Mouse (Mus musculus): Measurements from ENCODE around the gene Ppm1f. TPM values are rescaled to one million over a fixed set of nuclear protein-coding genes. Genes with fewer than 3 reads are reported as not detected.
A peak's percentile ranks its signal among the peaks of the same experiment; 100 is the strongest.
"Not testable (repeated sequence)": the region's sequence is repeated elsewhere in the genome, so short reads cannot be mapped to it uniquely, and the experiment has no call there.

Gene Ppm1f
- polyA plus RNA-seq, 1 experiment = 0.78 TPM

DNA sequence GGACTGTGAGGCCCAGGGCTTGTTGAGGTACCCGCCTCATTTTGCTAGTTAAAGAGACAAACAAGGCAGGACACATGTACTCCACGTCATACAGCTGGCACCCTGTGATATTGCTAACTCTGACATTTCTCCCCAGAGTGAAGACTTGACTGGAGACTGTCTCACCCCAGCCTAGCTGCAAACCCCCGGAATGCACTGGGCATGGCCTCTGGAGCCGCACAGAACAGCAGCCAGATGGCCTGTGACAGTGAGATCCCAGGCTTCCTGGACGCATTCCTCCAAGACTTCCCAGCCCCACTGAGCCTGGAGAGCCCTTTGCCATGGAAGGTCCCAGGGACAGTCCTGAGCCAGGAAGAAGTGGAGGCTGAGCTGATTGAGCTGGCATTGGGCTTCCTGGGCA, 6.9 kb downstream of the Ppm1f start:
- Histone ChIP-seq H3K27me3 (replicated peaks) (no peaks in the 10 kb centered on the region), H3K9me3 (no peaks in the 10 kb centered on the region), H3K4me1 (peaks cover 31% of the 10 kb centered on the region), H3K36me3 (replicated peaks; ENCODE audit: low read length) (peaks cover 40% of the 10 kb centered on the region), H3K4me3 (replicated peaks) (no peak overlapping the region)
- TF ChIP-seq FLI1 (IDR thresholded peaks at IDR 0.05; ENCODE audit: low read length) (no peak), GATA1 (IDR thresholded peaks at IDR 0.05; ENCODE audit: borderline replicate concordance, low read length) (no peak)

DNA sequence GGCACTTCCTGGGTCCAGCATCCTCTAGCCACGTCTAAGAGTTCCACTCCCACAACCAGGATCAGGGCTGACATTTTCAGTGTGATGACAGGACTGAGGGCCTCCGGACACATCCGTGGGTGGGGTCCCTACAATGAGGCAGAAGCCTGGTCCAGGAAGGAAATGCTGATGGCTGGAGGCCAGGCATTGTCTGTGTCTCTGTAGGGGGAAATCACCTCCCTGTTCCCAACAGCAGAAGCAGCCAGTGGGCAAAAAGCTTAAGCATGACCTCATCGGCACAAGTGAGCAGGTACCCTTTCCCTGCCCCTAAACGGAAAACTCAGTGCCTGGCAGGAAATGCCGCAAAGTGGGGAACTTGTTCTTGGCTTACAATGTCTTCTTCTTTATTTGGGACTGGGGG, 11.5 kb downstream of the Ppm1f start:
- H3K4me1 ChIP-seq = peaks cover 38% of the 10 kb centered on the region
- peaks cover 72% of the 10 kb centered on the region for H3K36me3 ChIP-seq (replicated peaks; ENCODE audit: low read length)
- no peaks in the 10 kb centered on the region for H3K9me3 ChIP-seq
- no peak for TF ChIP-seq FLI1 (IDR thresholded peaks at IDR 0.05; ENCODE audit: low read length)
- no peak for TF ChIP-seq GATA1 (IDR thresholded peaks at IDR 0.05; ENCODE audit: borderline replicate concordance, low read length)
- no peak overlapping the region for H3K4me3 ChIP-seq (replicated peaks)
- no peaks in the 10 kb centered on the region for H3K27me3 ChIP-seq (replicated peaks)

DNA sequence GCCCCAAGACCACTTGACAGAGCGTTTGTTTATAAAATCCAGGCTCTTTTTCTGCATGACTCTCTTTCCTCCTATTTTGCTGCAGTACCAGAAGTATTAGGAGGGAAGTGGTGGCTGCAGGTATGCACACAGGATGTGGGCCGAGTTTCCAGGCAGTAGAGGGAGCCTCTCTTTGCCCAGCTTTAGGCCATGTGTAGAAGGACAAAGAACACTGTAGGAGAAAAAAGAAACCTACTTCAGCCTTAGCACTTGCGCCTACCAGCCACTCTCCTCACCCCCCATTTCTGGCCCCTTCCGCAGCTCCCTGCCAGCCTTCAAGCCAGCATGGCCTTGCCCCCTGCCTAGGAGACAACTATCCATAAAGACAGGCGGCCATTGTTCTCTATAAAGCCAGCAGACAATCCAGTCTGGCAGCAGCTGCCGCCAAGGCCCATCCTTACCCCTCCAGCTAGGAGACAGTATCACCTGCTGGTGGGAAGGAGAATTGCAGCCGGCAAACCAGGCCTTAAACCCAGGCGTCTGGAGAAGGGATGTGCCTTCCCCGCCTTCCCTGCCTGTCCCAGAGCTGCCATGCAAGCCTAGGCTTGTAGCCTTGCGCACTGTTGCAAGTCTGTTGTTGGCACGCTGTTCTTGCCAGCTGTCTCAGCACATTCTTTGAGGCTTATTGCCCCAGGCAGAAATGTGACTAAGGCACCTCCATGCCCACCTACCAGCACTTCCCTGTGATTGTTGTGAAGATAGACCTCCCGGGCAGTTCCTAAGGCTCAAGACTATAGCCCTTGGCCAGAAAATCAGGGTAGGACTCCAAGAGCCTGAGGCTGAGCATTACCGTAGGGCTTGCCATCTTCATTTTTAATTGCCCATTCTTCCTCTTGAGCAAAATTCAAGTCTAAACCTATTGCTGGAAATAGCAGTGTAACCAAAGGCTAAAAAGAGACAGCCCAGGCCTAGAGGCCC, 15.7 kb downstream of the Ppm1f start:
- H3K36me3 ChIP-seq (replicated peaks; ENCODE audit: low read length) = peaks cover 73% of the 10 kb centered on the region
- H3K4me1 ChIP-seq = peaks cover 27% of the 10 kb centered on the region
- TF ChIP-seq GATA1 (IDR thresholded peaks at IDR 0.05; ENCODE audit: borderline replicate concordance, low read length) (no peak), FLI1 (IDR thresholded peaks at IDR 0.05; ENCODE audit: low read length) (no peak)
- H3K9me3 ChIP-seq = no peaks in the 10 kb centered on the region
- no peaks in the 10 kb centered on the region for H3K27me3 ChIP-seq (replicated peaks)
- H3K4me3 ChIP-seq (replicated peaks) = no peak overlapping the region

DNA sequence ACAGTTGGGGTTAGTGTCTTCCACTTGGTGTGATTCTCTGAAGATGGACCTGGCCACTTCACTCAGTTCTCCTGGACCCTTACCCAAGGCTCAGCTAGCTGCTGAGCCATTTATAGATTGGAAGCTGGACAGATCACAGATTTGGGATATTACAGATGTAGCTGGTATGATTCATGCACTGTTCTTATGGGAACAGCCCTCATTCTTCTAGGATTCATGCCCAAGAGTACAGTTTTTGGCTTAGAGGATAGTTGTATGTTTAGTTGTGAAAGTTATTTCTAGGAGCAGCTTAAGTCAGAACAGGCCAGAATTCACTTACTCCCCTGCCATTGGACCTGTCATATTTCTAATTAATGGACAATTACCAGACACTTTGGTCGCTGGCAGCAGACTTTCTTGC, 17.2 kb downstream of the Ppm1f start:
- no peaks in the 10 kb centered on the region for H3K9me3 ChIP-seq
- no peaks in the 10 kb centered on the region for H3K27me3 ChIP-seq (replicated peaks)
- no peak for TF ChIP-seq GATA1 (IDR thresholded peaks at IDR 0.05; ENCODE audit: borderline replicate concordance, low read length)
- TF ChIP-seq FLI1 (IDR thresholded peaks at IDR 0.05; ENCODE audit: low read length) = no peak
- peaks cover 15% of the 10 kb centered on the region for H3K4me1 ChIP-seq
- H3K4me3 ChIP-seq (replicated peaks) = no peak overlapping the region
- peaks cover 82% of the 10 kb centered on the region for H3K36me3 ChIP-seq (replicated peaks; ENCODE audit: low read length)

DNA sequence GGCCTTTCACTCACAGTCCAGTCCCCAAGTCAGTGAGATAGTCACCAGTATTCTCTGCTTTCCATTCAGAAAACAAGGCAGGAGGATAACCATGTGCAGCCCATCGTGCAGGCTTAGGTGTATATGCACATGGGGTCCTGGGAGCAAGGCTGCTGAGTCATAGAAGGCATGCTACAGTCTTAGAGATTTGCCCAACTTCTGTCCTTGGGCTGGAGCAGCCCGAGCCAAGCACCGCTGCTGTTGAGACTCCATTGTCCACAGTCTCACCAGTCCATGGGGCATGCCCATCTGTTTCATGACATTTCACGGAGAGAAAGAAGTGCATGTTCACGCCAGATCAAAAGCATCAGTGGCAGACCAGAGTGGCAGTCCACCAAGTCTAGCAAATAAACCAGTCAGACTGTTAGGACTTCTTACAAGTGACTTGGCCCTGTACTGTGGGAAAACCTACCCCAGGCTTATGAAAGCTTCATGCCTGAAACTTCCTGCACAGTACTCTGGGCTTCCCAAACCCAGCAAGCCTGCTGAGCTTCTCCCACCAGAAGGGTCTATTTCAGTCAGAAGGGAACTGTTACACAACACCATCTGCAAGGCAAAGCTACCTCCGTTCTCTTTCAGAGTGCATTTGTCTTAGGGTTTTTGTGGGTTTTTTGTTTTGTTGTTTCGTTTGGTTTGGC, 22.3 kb downstream of the Ppm1f start:
- peaks cover 32% of the 10 kb centered on the region for H3K4me1 ChIP-seq
- H3K9me3 ChIP-seq = no peaks in the 10 kb centered on the region
- TF ChIP-seq GATA1 (IDR thresholded peaks at IDR 0.05; ENCODE audit: borderline replicate concordance, low read length) (no peak), FLI1 (IDR thresholded peaks at IDR 0.05; ENCODE audit: low read length) (no peak)
- H3K36me3 ChIP-seq (replicated peaks; ENCODE audit: low read length) = peaks cover 76% of the 10 kb centered on the region
- no peaks in the 10 kb centered on the region for H3K27me3 ChIP-seq (replicated peaks)
- H3K4me3 ChIP-seq (replicated peaks) = no peak overlapping the region

DNA sequence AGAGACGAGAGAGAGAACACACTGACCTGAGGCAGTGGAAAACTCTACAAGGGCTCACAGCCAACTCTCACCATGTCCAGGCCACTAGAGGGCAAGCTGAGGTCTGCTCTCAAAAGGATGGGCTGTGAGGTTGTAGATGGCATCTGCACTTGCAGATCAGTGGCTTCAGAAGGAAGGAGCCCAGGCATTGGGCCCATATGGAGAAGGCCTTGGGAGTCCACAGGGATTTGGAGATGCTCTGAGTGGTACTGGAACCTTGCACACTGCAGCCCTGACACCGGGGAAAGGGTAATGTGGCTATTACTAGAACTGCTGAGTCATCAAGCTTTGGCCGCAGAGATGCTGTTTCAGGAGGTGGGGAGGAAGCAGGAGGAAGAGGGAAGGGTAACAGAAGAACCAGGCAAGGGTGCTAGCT, 24.8 kb downstream of the Ppm1f start:
- TF ChIP-seq GATA1 (IDR thresholded peaks at IDR 0.05; ENCODE audit: borderline replicate concordance, low read length) (no peak), FLI1 (IDR thresholded peaks at IDR 0.05; ENCODE audit: low read length) (no peak)
- H3K9me3 ChIP-seq = no peaks in the 10 kb centered on the region
- peak overlapping the region; percentile 71 for H3K4me3 ChIP-seq (replicated peaks)
- H3K27me3 ChIP-seq (replicated peaks) = no peaks in the 10 kb centered on the region
- peaks cover 32% of the 10 kb centered on the region for H3K4me1 ChIP-seq
- H3K36me3 ChIP-seq (replicated peaks; ENCODE audit: low read length) = peaks cover 65% of the 10 kb centered on the region

DNA sequence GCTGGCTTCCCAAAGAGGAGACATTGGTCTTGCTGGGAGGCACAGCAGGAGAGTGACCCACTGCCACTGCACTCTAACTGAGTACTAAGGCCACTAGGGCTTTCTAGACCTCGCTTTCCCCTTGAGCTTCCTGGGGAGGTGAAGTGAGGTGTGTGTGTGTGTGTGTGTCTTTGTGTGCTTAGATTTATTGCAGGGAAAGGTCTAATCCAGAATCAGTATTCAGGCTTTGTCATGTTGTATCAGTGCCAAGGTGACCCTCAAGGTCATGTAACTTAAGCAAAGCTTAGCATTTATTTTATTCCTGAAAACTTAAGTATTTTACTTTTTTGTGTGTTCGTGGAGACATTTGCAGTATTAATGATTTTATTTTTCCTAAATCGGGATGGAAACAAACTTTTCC, 28.2 kb downstream of the Ppm1f start:
- Histone ChIP-seq H3K4me3 (replicated peaks) (no peak overlapping the region), H3K27me3 (replicated peaks) (peaks cover 5% of the 10 kb centered on the region), H3K9me3 (no peaks in the 10 kb centered on the region), H3K36me3 (replicated peaks; ENCODE audit: low read length) (peaks cover 36% of the 10 kb centered on the region), H3K4me1 (peaks cover 40% of the 10 kb centered on the region)
- no peak for TF ChIP-seq GATA1 (IDR thresholded peaks at IDR 0.05; ENCODE audit: borderline replicate concordance, low read length)

DNA sequence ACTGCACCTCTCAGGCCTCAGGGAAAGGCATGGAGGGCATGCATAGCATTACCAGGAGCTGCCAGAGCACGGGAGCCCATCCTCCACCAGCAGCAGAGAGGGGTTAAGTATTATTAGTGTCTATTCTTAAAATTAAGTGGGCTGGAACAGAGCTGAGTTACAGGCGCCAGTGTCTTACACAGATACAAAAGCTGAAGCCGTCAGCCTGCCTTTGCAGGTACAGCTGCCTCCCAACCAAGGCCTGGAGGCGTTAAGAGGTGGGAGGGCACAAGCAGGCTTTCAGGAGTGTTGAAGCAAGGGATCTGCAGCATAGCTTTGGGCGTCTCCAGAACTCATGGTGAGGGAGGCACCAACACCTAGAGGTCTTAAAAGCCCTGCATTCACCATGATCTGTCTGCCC, 30.3 kb downstream of the Ppm1f start:
- peaks cover 28% of the 10 kb centered on the region for H3K4me1 ChIP-seq
- H3K27me3 ChIP-seq (replicated peaks) = peaks cover 13% of the 10 kb centered on the region
- no peak overlapping the region for H3K4me3 ChIP-seq (replicated peaks)
- no peaks in the 10 kb centered on the region for H3K9me3 ChIP-seq
- H3K36me3 ChIP-seq (replicated peaks; ENCODE audit: low read length) = peaks cover 24% of the 10 kb centered on the region
- TF ChIP-seq GATA1 (IDR thresholded peaks at IDR 0.05; ENCODE audit: borderline replicate concordance, low read length) (no peak), FLI1 (IDR thresholded peaks at IDR 0.05; ENCODE audit: low read length) (no peak)

DNA sequence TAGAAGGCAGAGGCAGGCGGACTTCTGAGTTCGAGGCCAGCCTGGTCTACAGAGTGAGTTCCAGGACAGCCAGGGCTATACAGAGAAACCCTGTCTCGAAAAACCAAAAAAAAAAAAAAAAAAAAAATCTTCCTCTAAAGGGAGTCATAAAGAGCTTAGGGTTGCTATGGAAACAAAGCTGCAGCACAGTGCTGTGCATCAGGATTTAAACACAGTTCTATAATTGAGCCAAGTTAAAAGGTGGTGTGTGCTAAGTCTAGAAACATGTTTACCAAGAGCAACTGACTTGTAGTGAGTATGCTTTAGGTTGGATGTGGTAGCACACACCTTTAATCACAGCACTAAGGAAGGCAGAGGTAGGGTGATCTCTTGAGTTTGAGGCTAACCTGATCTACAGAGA, 32.6 kb downstream of the Ppm1f start:
- H3K9me3 ChIP-seq; H3K36me3 ChIP-seq (replicated peaks; ENCODE audit: low read length); H3K4me3 ChIP-seq (replicated peaks): not testable (repeated sequence)
- peaks cover 13% of the 10 kb centered on the region for H3K27me3 ChIP-seq (replicated peaks)
- H3K4me1 ChIP-seq = peaks cover 18% of the 10 kb centered on the region

DNA sequence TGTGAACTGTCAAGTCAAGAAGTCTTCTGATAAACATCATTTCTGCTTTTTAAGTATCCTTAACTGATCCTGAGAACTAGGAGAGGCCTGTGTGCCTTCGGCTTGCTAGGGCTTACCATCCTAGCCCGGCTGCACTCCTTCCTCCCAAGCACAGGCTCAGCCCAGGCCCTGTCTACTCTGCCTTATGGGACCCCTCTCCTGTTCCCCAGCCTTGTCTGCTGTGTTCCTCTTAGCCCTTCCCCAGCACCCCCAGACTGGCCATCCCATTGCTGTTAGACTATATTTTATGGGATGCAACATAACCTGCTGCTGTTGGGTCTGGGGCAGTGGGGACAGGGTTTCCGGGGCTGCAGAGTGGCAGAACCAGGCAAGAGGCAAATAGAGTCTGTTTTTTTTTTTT, 34.1 kb downstream of the Ppm1f start:
- Histone ChIP-seq H3K9me3 (no peaks in the 10 kb centered on the region), H3K27me3 (replicated peaks) (peaks cover 13% of the 10 kb centered on the region), H3K36me3 (replicated peaks; ENCODE audit: low read length) (no peaks in the 10 kb centered on the region), H3K4me3 (replicated peaks) (no peak overlapping the region), H3K4me1 (peaks cover 18% of the 10 kb centered on the region)
- no peak for TF ChIP-seq FLI1 (IDR thresholded peaks at IDR 0.05; ENCODE audit: low read length)
- TF ChIP-seq GATA1 (IDR thresholded peaks at IDR 0.05; ENCODE audit: borderline replicate concordance, low read length) = no peak
